ENCODE assay signal across 8 mouse cellular contexts in genomic region chr2:119548691-119549090, GRCm38 (mm10). TPM values are rescaled to one million over a fixed set of nuclear protein-coding genes. Genes with fewer than 3 reads are reported as not detected.
DNase-seq lines count a peak whose midpoint lies in the region; ATAC-seq and TF ChIP-seq lines count a peak whose summit lies in the region.

No protein-coding gene starts in this region.

- H3K36me3 ChIP-seq in forebrain, embryonic 15.5 days: no peaks in the 10 kb centered on the region
- H3K36me3 ChIP-seq in liver, embryonic 13.5 days: no peaks in the 10 kb centered on the region
- no peaks in the 10 kb centered on the region for H3K36me3 ChIP-seq in small intestine, adult 2 months (ENCODE audit: control insufficient read depth, insufficient read depth, low read length)

- 65% methylated on average over 5 of the region's 5 CpGs for WGBS in forebrain, embryonic 15.5 days
- WGBS in liver, embryonic 13.5 days (ENCODE audit: insufficient replicate concordance): 74% methylated on average over 5 of the region's 5 CpGs
- 26% methylated on average over 5 of the region's 5 CpGs for WGBS in small intestine, adult 2 months

- H3K27me3 ChIP-seq in forebrain, embryonic 15.5 days: no peaks in the 10 kb centered on the region
- H3K27me3 ChIP-seq in liver, embryonic 13.5 days: no peaks in the 10 kb centered on the region
- no peaks in the 10 kb centered on the region for H3K27me3 ChIP-seq in small intestine, adult 2 months (ENCODE audit: control insufficient read depth, insufficient read depth, low read length)

- intact Hi-C loops in left cerebral cortex, adult 2 months (cut with DNase I): loop anchor here (5.0 kb wide), 1 partner anchor 114 kb away; the partner anchor contains the start of gene Ndufaf1
- intact Hi-C loops in left cerebral cortex, postnatal 10 days (cut with DNase I): loop anchor here (5.0 kb wide), 1 partner anchor 44 kb away; no protein-coding TSS in a partner anchor
- intact Hi-C loops in left cerebral cortex, postnatal 4 days (cut with DNase I): loop anchor here (5.0 kb wide), 1 partner anchor 44 kb away; no protein-coding TSS in a partner anchor

- TF ChIP-seq CTCF in left cerebral cortex, adult 2 months (IDR thresholded peaks at IDR 0.05): no peak
- TF ChIP-seq CTCF in small intestine, adult 2 months (IDR thresholded peaks at IDR 0.05; ENCODE audit: extremely low read depth, insufficient read length, insufficient replicate concordance, low read depth, low read length): no peak

- peak overlapping the region; percentile 58 for H3K4me2 ChIP-seq in forebrain, embryonic 15.5 days (replicated peaks)
- H3K4me2 ChIP-seq in liver, embryonic 13.5 days: peak overlapping the region; percentile 73

- peak overlapping the region; percentile 74; the same call in 1 of the 2 replicates for H3K9ac ChIP-seq in forebrain, embryonic 15.5 days (replicated peaks)
- peak overlapping the region; percentile 88 for H3K9ac ChIP-seq in liver, embryonic 13.5 days

- no peak for ATAC-seq in forebrain, embryonic 15.5 days (replicated peaks)
- ATAC-seq in liver, embryonic 13.5 days (ENCODE audit: low read depth): no peak

- H3K9me3 ChIP-seq in forebrain, embryonic 15.5 days: no peaks in the 10 kb centered on the region
- no peaks in the 10 kb centered on the region for H3K9me3 ChIP-seq in liver, embryonic 13.5 days (replicated peaks)

- H3K4me1 ChIP-seq in forebrain, embryonic 15.5 days: peaks cover 22% of the 10 kb centered on the region
- H3K4me1 ChIP-seq in liver, embryonic 13.5 days (replicated peaks): peaks cover 39% of the 10 kb centered on the region
- peaks cover 4% of the 10 kb centered on the region; the same call in 1 of the 2 replicates for H3K4me1 ChIP-seq in small intestine, adult 2 months (ENCODE audit: control insufficient read depth, insufficient read depth, insufficient read length, low read length)

- H3K4me3 ChIP-seq in left cerebral cortex, adult 2 months: peak overlapping the region; percentile 65
- peak overlapping the region; percentile 76 for H3K4me3 ChIP-seq in forebrain, embryonic 15.5 days
- H3K4me3 ChIP-seq in liver, embryonic 13.5 days (replicated peaks): peak overlapping the region; percentile 80
- H3K4me3 ChIP-seq in small intestine, adult 2 months (ENCODE audit: low read depth, low read length): no peak overlapping the region

- no peak for DNase-seq in left cerebral cortex, adult 2 months (ENCODE audit: extremely low spot score in 1 of 2, low spot score in 2 of 2)
- no peak for DNase-seq in left cerebral cortex, postnatal 10 days (ENCODE audit: extremely low spot score in 1 of 2, low spot score in 2 of 2)
- DNase-seq in liver, embryonic 13.5 days: no peak
- DNase-seq in frontal cortex, postnatal 14 days (ENCODE audit: low spot score in 2 of 2): no peak
- no peak for DNase-seq in layer of hippocampus, adult 8-10 months (ENCODE audit: low spot score in 2 of 2)
- DNase-seq in left cerebral cortex, postnatal 4 days: no peak

- no peak for TF ChIP-seq POLR2A in small intestine, adult 2 months (IDR thresholded peaks at IDR 0.05; ENCODE audit: low read depth, low read length)

- no peak overlapping the region for H3K27ac ChIP-seq in left cerebral cortex, adult 2 months
- H3K27ac ChIP-seq in forebrain, embryonic 15.5 days (replicated peaks): no peak overlapping the region
- H3K27ac ChIP-seq in liver, embryonic 13.5 days: 0 out of 2 replicates have a peak overlapping the region, but pooled peaks have one; percentile 8
- H3K27ac ChIP-seq in small intestine, adult 2 months (ENCODE audit: insufficient read depth, low read depth, low read length): peak overlapping the region; percentile 58; the same call in 1 of the 2 replicates

RNA-seq across cellular contexts. Expression of gene Chp1, which starts 1.2 kb away (rescaled TPM):
- 100 to 1,000 TPM; 173 to 174 TPM for total RNA-seq in left cerebral cortex, adult 2 months (2021)
- total RNA-seq in left cerebral cortex, postnatal 10 days (2021): 100 to 1,000 TPM; 108 to 110 TPM
- 73.5 and 74.1 TPM in 2 replicates for polyA plus RNA-seq in forebrain, embryonic 15.5 days (2015; fragmentation: Nextera tagmentation; extraction: Ambion mirVana)
- polyA plus RNA-seq in liver, embryonic 13.5 days (2015; fragmentation: Nextera tagmentation; extraction: Ambion mirVana): 47.3 and 54.2 TPM in 2 replicates
- polyA plus RNA-seq in small intestine, adult 2 months (2012; rRNA removed): 58.2 and 102 TPM in 2 replicates
- total RNA-seq in layer of hippocampus, adult 8-10 months (2022): 100 to 1,000 TPM; 148 to 177 (median 173) TPM
- 10 to 100 TPM; 77.2 to 81.3 TPM for total RNA-seq in left cerebral cortex, postnatal 4 days (2021)

RNA-seq across cellular contexts. Expression of gene Exd1, which starts 1.3 kb away (rescaled TPM):
- total RNA-seq in left cerebral cortex, adult 2 months (2021): under 1 TPM; 0.50 to 0.61 TPM
- total RNA-seq in left cerebral cortex, postnatal 10 days (2021): under 1 TPM; 0.63 to 0.64 TPM
- polyA plus RNA-seq in forebrain, embryonic 15.5 days (2015; fragmentation: Nextera tagmentation; extraction: Ambion mirVana): 0.50 and 0.83 TPM in 2 replicates
- polyA plus RNA-seq in liver, embryonic 13.5 days (2015; fragmentation: Nextera tagmentation; extraction: Ambion mirVana): 0.35 and 0.38 TPM in 2 replicates
- polyA plus RNA-seq in small intestine, adult 2 months (2012; rRNA removed): 0.09 and 0.10 TPM in 2 replicates
- under 1 TPM; 0.74 to 0.89 (median 0.75) TPM for total RNA-seq in layer of hippocampus, adult 8-10 months (2022)
- 1 to 10 TPM in 1 of 2 experiments, under 1 TPM in 1; 0.85 to 1.6 TPM for total RNA-seq in left cerebral cortex, postnatal 4 days (2021)

Comparison
In these comparisons a context has a peak if more than half of its experiments do, and no peak if none do; other contexts are left out.
1. H3K27ac ChIP-seq: peak in liver, embryonic 13.5 days (single experiment) and small intestine, adult 2 months (single experiment); none in left cerebral cortex, adult 2 months (single experiment) and forebrain, embryonic 15.5 days (single experiment).